Mouse (Mus musculus): ENCODE measurements around the gene Hspa1b. TPM values are rescaled to one million over a fixed set of nuclear protein-coding genes. Genes with fewer than 3 reads are reported as not detected.

Gene Hspa1b
- polyA plus RNA-seq, 1 experiment, result 20.9 TPM

- no peak for TF ChIP-seq CTCF (IDR thresholded peaks at IDR 0.05; ENCODE audit: borderline replicate concordance, insufficient read depth, low read length)
- TF ChIP-seq POLR2A (IDR thresholded peaks at IDR 0.05; ENCODE audit: low read depth, low read length), result no peak
- Histone ChIP-seq H3K4me1 (ENCODE audit: control insufficient read depth, insufficient read depth, low read length) (no peaks in the 10 kb centered on the region), H3K4me3 (ENCODE audit: insufficient read depth, low read length) (no peak within 1 kb of the TSS), H3K27ac (ENCODE audit: insufficient read depth, low read length) (no peak within 1 kb of the TSS)
Measured at GRCm38 (mm10) chr17:34913930-34914665, 44.9 kb downstream of the Hspa1b start, which contains the start of gene Slc44a4. Slc44a4 (plus strand) TSS chr17:34914466.

GRCm38 (mm10) chr17:34911945-34912351 lies 47.1 kb downstream of the Hspa1b start:
- TF ChIP-seq CTCF (IDR thresholded peaks at IDR 0.05; ENCODE audit: borderline replicate concordance, insufficient read depth, low read length), result peak; percentile 97
- no peak for TF ChIP-seq POLR2A (IDR thresholded peaks at IDR 0.05; ENCODE audit: low read depth, low read length)
- no peak overlapping the region for H3K4me3 ChIP-seq (ENCODE audit: insufficient read depth, low read length)
- H3K27ac ChIP-seq (ENCODE audit: insufficient read depth, low read length), result no peak overlapping the region
- no peaks in the 10 kb centered on the region for H3K4me1 ChIP-seq (ENCODE audit: control insufficient read depth, insufficient read depth, low read length)

- Histone ChIP-seq H3K4me1 (ENCODE audit: control insufficient read depth, insufficient read depth, low read length) (no peaks in the 10 kb centered on the region), H3K4me3 (ENCODE audit: insufficient read depth, low read length) (no peak overlapping the region), H3K27ac (ENCODE audit: insufficient read depth, low read length) (no peak overlapping the region)
- TF ChIP-seq POLR2A (IDR thresholded peaks at IDR 0.05; ENCODE audit: low read depth, low read length) (no peak), CTCF (IDR thresholded peaks at IDR 0.05; ENCODE audit: borderline replicate concordance, insufficient read depth, low read length) (no peak)
Measured at GRCm38 (mm10) chr17:34910982-34911381, 48.1 kb downstream of the Hspa1b start.

Other genes with a start within 250 kb of the Hspa1b start
- 0.58 and 2.1 TPM in 2 replicates for gene C4b, start 215.4 kb downstream of the Hspa1b start, polyA plus RNA-seq (2011; ENCODE audit: insufficient read length, low read depth, missing spikeins)
- gene Cyp21a1, start 154.7 kb downstream of the Hspa1b start, polyA plus RNA-seq (2011; ENCODE audit: insufficient read length, low read depth, missing spikeins), result not detected in 2 replicates
- 17.9 and 19.2 TPM in 2 replicates for gene Stk19, start 122.3 kb downstream of the Hspa1b start, polyA plus RNA-seq (2011; ENCODE audit: insufficient read length, low read depth, missing spikeins)
- 21.9 and 25.0 TPM in 2 replicates for gene Dxo, start 122.2 kb downstream of the Hspa1b start, polyA plus RNA-seq (2011; ENCODE audit: insufficient read length, low read depth, missing spikeins)
- gene Skiv2l, start 109.0 kb downstream of the Hspa1b start, polyA plus RNA-seq (2011; ENCODE audit: insufficient read length, low read depth, missing spikeins), result 25.6 and 27.7 TPM in 2 replicates
- gene Nelfe, start 108.8 kb downstream of the Hspa1b start, polyA plus RNA-seq (2011; ENCODE audit: insufficient read length, low read depth, missing spikeins), result 31.5 and 34.7 TPM in 2 replicates
- gene Cfb, start 96.7 kb downstream of the Hspa1b start, polyA plus RNA-seq (2011; ENCODE audit: insufficient read length, low read depth, missing spikeins), result 0.26 TPM in 1 of 2 replicates, not detected in the other
- gene Zbtb12, start 79.8 kb downstream of the Hspa1b start, polyA plus RNA-seq (2011; ENCODE audit: insufficient read length, low read depth, missing spikeins), result 12.3 and 16.2 TPM in 2 replicates
- 0.58 TPM in 1 of 2 replicates, not detected in the other for gene Gm20547, start 77.2 kb downstream of the Hspa1b start, polyA plus RNA-seq (2011; ENCODE audit: insufficient read length, low read depth, missing spikeins)
- gene C2, start 61.0 kb downstream of the Hspa1b start, polyA plus RNA-seq (2011; ENCODE audit: insufficient read length, low read depth, missing spikeins), result 3.0 and 6.6 TPM in 2 replicates
- 84.7 and 94.2 TPM in 2 replicates for gene Ehmt2, start 60.8 kb downstream of the Hspa1b start, polyA plus RNA-seq (2011; ENCODE audit: insufficient read length, low read depth, missing spikeins)
- gene Slc44a4, start 44.8 kb downstream of the Hspa1b start, polyA plus RNA-seq (2011; ENCODE audit: insufficient read length, low read depth, missing spikeins), result not detected in 2 replicates
- 10.0 and 11.3 TPM in 2 replicates for gene Neu1, start 28.0 kb downstream of the Hspa1b start, polyA plus RNA-seq (2011; ENCODE audit: insufficient read length, low read depth, missing spikeins)
- gene Gm20481, start 10.7 kb upstream of the Hspa1b start, polyA plus RNA-seq (2011; ENCODE audit: insufficient read length, low read depth, missing spikeins), result not detected in 2 replicates
- gene Hspa1a, start 12.9 kb upstream of the Hspa1b start, polyA plus RNA-seq (2011; ENCODE audit: insufficient read length, low read depth, missing spikeins), result 6.0 and 6.5 TPM in 2 replicates
- not detected in 2 replicates for gene Hspa1l, start 13.5 kb upstream of the Hspa1b start, polyA plus RNA-seq (2011; ENCODE audit: insufficient read length, low read depth, missing spikeins)
- gene Lsm2, start 22.6 kb upstream of the Hspa1b start, polyA plus RNA-seq (2011; ENCODE audit: insufficient read length, low read depth, missing spikeins), result 74.8 and 93.3 TPM in 2 replicates
- 81.3 and 85.7 TPM in 2 replicates for gene Vars, start 41.7 kb upstream of the Hspa1b start, polyA plus RNA-seq (2011; ENCODE audit: insufficient read length, low read depth, missing spikeins)
- gene Vwa7, start 57.3 kb upstream of the Hspa1b start, polyA plus RNA-seq (2011; ENCODE audit: insufficient read length, low read depth, missing spikeins), result 0.12 and 0.26 TPM in 2 replicates
- not detected in 2 replicates for gene Sapcd1, start 68.8 kb upstream of the Hspa1b start, polyA plus RNA-seq (2011; ENCODE audit: insufficient read length, low read depth, missing spikeins)
- 1.2 and 2.8 TPM in 2 replicates for gene Msh5, start 87.5 kb upstream of the Hspa1b start, polyA plus RNA-seq (2011; ENCODE audit: insufficient read length, low read depth, missing spikeins)
- 266 and 360 TPM in 2 replicates for gene Clic1, start 90.7 kb upstream of the Hspa1b start, polyA plus RNA-seq (2011; ENCODE audit: insufficient read length, low read depth, missing spikeins)
- gene Ddah2, start 99.8 kb upstream of the Hspa1b start, polyA plus RNA-seq (2011; ENCODE audit: insufficient read length, low read depth, missing spikeins), result 46.4 and 52.8 TPM in 2 replicates
- gene Ly6g6c, start 106.2 kb upstream of the Hspa1b start, polyA plus RNA-seq (2011; ENCODE audit: insufficient read length, low read depth, missing spikeins), result not detected in 2 replicates
- 0.22 TPM in 1 of 2 replicates, not detected in the other for gene Mpig6b, start 106.9 kb upstream of the Hspa1b start, polyA plus RNA-seq (2011; ENCODE audit: insufficient read length, low read depth, missing spikeins)
- not detected in 2 replicates for gene Ly6g6e, start 117.7 kb upstream of the Hspa1b start, polyA plus RNA-seq (2011; ENCODE audit: insufficient read length, low read depth, missing spikeins)
- not detected in 2 replicates for gene Ly6g6d, start 118.8 kb upstream of the Hspa1b start, polyA plus RNA-seq (2011; ENCODE audit: insufficient read length, low read depth, missing spikeins)
- gene Ly6g6f, start 126.4 kb upstream of the Hspa1b start, polyA plus RNA-seq (2011; ENCODE audit: insufficient read length, low read depth, missing spikeins), result not detected in 2 replicates
- 31.8 and 33.9 TPM in 2 replicates for gene Abhd16a, start 130.0 kb upstream of the Hspa1b start, polyA plus RNA-seq (2011; ENCODE audit: insufficient read length, low read depth, missing spikeins)
- not detected in 2 replicates for gene Ly6g5c, start 149.0 kb upstream of the Hspa1b start, polyA plus RNA-seq (2011; ENCODE audit: insufficient read length, low read depth, missing spikeins)
- gene Ly6g5b, start 156.2 kb upstream of the Hspa1b start, polyA plus RNA-seq (2011; ENCODE audit: insufficient read length, low read depth, missing spikeins), result 0.74 TPM in 1 of 2 replicates, not detected in the other
- 8.9 and 10.2 TPM in 2 replicates for gene Gpank1, start 162.2 kb upstream of the Hspa1b start, polyA plus RNA-seq (2011; ENCODE audit: insufficient read length, low read depth, missing spikeins)
- 164 and 169 TPM in 2 replicates for gene Csnk2b, start 162.8 kb upstream of the Hspa1b start, polyA plus RNA-seq (2011; ENCODE audit: insufficient read length, low read depth, missing spikeins)
- gene D17H6S53E, start 167.1 kb upstream of the Hspa1b start, polyA plus RNA-seq (2011; ENCODE audit: insufficient read length, low read depth, missing spikeins), result 16.1 and 18.4 TPM in 2 replicates
- gene Apom, start 172.8 kb upstream of the Hspa1b start, polyA plus RNA-seq (2011; ENCODE audit: insufficient read length, low read depth, missing spikeins), result 0.48 TPM in 1 of 2 replicates, not detected in the other
- 193 and 196 TPM in 2 replicates for gene Bag6, start 175.9 kb upstream of the Hspa1b start, polyA plus RNA-seq (2011; ENCODE audit: insufficient read length, low read depth, missing spikeins)
- 174 and 183 TPM in 2 replicates for gene Prrc2a, start 205.7 kb upstream of the Hspa1b start, polyA plus RNA-seq (2011; ENCODE audit: insufficient read length, low read depth, missing spikeins)
- gene Aif1, start 216.8 kb upstream of the Hspa1b start, polyA plus RNA-seq (2011; ENCODE audit: insufficient read length, low read depth, missing spikeins), result not detected in 2 replicates
- 2.5 and 3.5 TPM in 2 replicates for gene Lst1, start 229.2 kb upstream of the Hspa1b start, polyA plus RNA-seq (2011; ENCODE audit: insufficient read length, low read depth, missing spikeins)
- gene Ltb, start 235.2 kb upstream of the Hspa1b start, polyA plus RNA-seq (2011; ENCODE audit: insufficient read length, low read depth, missing spikeins), result not detected in 2 replicates
- gene Tnf, start 242.8 kb upstream of the Hspa1b start, polyA plus RNA-seq (2011; ENCODE audit: insufficient read length, low read depth, missing spikeins), result 0.35 TPM in 1 of 2 replicates, not detected in the other
- not detected in 2 replicates for gene Lta, start 246.1 kb upstream of the Hspa1b start, polyA plus RNA-seq (2011; ENCODE audit: insufficient read length, low read depth, missing spikeins)

Data from embryonic fibroblast, embryonic 13.5 days (primary cell).